In the genomic region with DNA sequence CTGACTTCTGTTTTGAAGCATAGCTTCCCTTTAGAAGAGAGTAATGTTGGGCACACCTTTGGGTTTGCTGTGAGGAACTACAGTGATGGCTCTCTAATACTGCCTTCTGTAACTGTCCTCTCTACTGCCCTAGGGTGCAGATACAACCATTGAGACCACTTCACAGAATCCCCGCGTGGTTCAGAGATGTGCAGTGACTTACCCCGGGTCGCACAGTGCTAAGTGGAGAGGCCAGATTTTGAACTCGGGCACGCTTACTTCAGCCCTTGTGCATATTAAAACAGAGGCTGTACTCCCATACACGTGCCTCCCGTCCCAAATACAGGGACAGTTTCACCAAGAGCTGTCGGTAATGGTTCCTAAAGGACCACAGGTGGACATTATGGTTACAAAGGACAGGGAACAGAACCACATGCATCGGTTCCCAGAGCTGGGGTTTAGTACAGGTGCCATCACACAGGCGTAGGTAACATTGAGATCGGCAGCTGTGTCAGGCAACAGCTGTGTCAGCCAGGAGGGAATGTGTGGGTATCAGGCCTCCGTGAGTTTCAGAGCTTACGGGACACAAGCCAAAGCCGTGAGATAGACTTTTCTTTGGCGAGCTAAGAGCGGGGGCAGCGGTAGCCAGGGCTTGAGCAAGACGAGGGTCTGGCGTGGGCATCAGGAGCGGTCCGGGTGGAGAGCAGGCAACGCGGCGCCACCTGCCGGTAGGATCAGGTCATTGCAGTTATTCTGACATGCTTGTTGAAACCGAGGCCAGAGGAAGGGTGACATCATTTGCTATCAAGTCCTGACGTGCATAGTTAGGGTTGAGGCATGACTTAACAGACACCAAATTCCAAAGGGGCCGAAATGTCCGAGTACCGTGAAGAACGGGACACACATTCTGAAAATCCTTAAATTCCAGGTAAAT, we compare ENCODE assay signal across 8 mouse cellular contexts.
DNase-seq lines count a peak whose midpoint lies in the region; ATAC-seq lines count a peak whose summit lies in the region.

No protein-coding gene starts in this region.

- peak; percentile 81 for ATAC-seq in forebrain, embryonic 14.5 days
- peak; percentile 58 for ATAC-seq in liver, embryonic 15.5 days (ENCODE audit: insufficient read depth)
- peak; percentile 69 for ATAC-seq in neural tube, embryonic 13.5 days (ENCODE audit: low read depth)

- H3K27me3 ChIP-seq in forebrain, embryonic 14.5 days (replicated peaks; ENCODE audit: control insufficient read depth, insufficient read depth, low read length) = 0 out of 2 replicates have a peak, but pooled peaks cover 2% of the 10 kb centered on the region
- H3K27me3 ChIP-seq in liver, embryonic 15.5 days = no peaks in the 10 kb centered on the region
- H3K27me3 ChIP-seq in neural tube, embryonic 13.5 days = peaks cover 7% of the 10 kb centered on the region; the same call in 1 of the 2 replicates

- intact Hi-C loops in heart, postnatal 10 days (cut with DNase I) = loop anchor here (5.0 kb wide), 4 partner anchors 150 to 815 kb away; no protein-coding TSS in a partner anchor

- peak overlapping the region; percentile 49 for H3K4me2 ChIP-seq in forebrain, embryonic 14.5 days (ENCODE audit: low read length)
- peak overlapping the region; percentile 61 for H3K4me2 ChIP-seq in liver, embryonic 15.5 days
- H3K4me2 ChIP-seq in neural tube, embryonic 13.5 days = peak overlapping the region; percentile 56

- peaks cover 2% of the 10 kb centered on the region; the same call in 1 of the 2 replicates for H3K4me1 ChIP-seq in forebrain, embryonic 14.5 days (ENCODE audit: control insufficient read depth, insufficient read depth, low read length)
- peaks cover 12% of the 10 kb centered on the region for H3K4me1 ChIP-seq in liver, embryonic 15.5 days (replicated peaks)
- H3K4me1 ChIP-seq in neural tube, embryonic 13.5 days (replicated peaks) = peaks cover 12% of the 10 kb centered on the region

- 5% methylated on average over 32 of the region's 32 CpGs for WGBS in forebrain, embryonic 14.5 days
- 5% methylated on average over 32 of the region's 32 CpGs for WGBS in liver, embryonic 15.5 days (ENCODE audit: insufficient replicate concordance)
- 6% methylated on average over 32 of the region's 32 CpGs for WGBS in neural tube, embryonic 13.5 days

- H3K36me3 ChIP-seq in forebrain, embryonic 14.5 days (ENCODE audit: control insufficient read depth, insufficient read depth, low read length) = no peaks in the 10 kb centered on the region
- H3K36me3 ChIP-seq in liver, embryonic 15.5 days (replicated peaks) = no peaks in the 10 kb centered on the region
- H3K36me3 ChIP-seq in neural tube, embryonic 13.5 days = no peaks in the 10 kb centered on the region

- H3K9me3 ChIP-seq in forebrain, embryonic 14.5 days (replicated peaks; ENCODE audit: control insufficient read depth, low read length) = no peaks in the 10 kb centered on the region
- no peaks in the 10 kb centered on the region for H3K9me3 ChIP-seq in liver, embryonic 15.5 days (replicated peaks)
- H3K9me3 ChIP-seq in neural tube, embryonic 13.5 days = no peaks in the 10 kb centered on the region

- peak; percentile 85 for DNase-seq in ES-CJ7 (ENCODE audit: low read depth, low spot score)
- peak; percentile 79 for DNase-seq in cerebellum, adult 11-12 months
- peak; percentile 88 for DNase-seq in forebrain, embryonic 14.5 days (ENCODE audit: low spot score)
- peak; percentile 90 to 94 for DNase-seq in heart, postnatal 10 days
- peak; percentile 93 to 94 for DNase-seq in kidney, postnatal 4 days
- peak; percentile 54 for DNase-seq in telencephalon, adult 2 months (ENCODE audit: low read depth, low spot score)

- peak overlapping the region; percentile 14; the same call in 1 of the 2 replicates for H3K4me3 ChIP-seq in forebrain, embryonic 14.5 days (ENCODE audit: low read depth, low read length)
- peak overlapping the region; percentile 29 for H3K4me3 ChIP-seq in liver, embryonic 15.5 days (replicated peaks)
- H3K4me3 ChIP-seq in neural tube, embryonic 13.5 days = peak overlapping the region; percentile 30

- no peak overlapping the region for H3K27ac ChIP-seq in forebrain, embryonic 14.5 days (ENCODE audit: low read depth, low read length)
- H3K27ac ChIP-seq in liver, embryonic 15.5 days (replicated peaks) = no peak overlapping the region
- no peak overlapping the region for H3K27ac ChIP-seq in neural tube, embryonic 13.5 days (replicated peaks)

- H3K9ac ChIP-seq in forebrain, embryonic 14.5 days (ENCODE audit: low read length) = peak overlapping the region; percentile 41; the same call in 1 of the 2 replicates
- H3K9ac ChIP-seq in liver, embryonic 15.5 days = no peak overlapping the region
- H3K9ac ChIP-seq in neural tube, embryonic 13.5 days = peak overlapping the region; percentile 57
